Mouse (Mus musculus): Measurements from ENCODE around the gene Plekha3. TPM values are rescaled to one million over a fixed set of nuclear protein-coding genes. Genes with fewer than 3 reads are reported as not detected.

Plekha3 gene
- total RNA-seq (2014; fragmentation: Nextera tagmentation) = 28.8 and 30.5 TPM in 2 replicates
- total RNA-seq (2017) = 18.5 and 24.6 TPM in 2 replicates
- polyA plus RNA-seq (2012) = 2.7 and 3.3 TPM in 2 replicates

DNA sequence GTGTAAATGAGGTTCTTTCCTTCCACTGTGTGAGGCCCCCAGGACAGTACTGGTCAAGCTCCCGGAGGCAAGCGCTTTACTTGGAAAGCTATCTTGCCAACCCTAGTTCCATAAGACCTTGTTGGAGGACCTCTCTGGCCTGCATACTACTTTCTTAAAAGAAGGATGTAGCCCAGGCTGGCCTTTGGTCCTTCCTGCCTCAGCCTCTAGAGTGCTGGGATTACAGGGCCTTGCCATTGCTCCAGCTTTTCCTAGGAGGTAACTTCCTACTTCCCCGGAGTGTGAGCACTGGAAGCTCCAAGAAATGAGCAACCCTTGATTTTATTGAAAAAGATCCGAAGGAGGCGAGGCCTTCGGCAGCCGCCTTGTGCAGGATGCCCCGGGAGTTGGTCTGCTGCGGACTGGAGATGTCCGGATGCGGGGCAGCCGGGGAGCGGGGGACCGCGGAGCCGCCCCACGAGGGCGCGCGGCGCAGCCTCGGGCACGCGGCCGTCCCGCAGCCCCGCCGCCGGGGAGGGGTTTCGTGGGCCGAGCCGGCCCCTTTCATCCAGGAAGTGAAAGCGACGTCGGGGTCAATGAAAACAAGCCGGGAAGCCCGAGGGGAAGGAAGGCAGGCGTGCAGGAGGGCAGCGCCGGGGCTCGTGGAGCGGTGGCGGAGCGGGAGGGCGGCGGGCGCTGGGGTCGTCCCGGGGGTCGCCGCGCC, at the start of gene Plekha3:
Gene Plekha3 (plus strand): TSS at position 557 of the 703 bp plus-strand sequence.
- ATAC-seq (ENCODE audit: extremely low read depth, insufficient number of reproducible peaks, low FRiP score, poor library complexity, severe bottlenecking) (peak; percentile 35), DNase-seq (ENCODE audit: low spot score) (peak; percentile 93)
- H3K4me3 ChIP-seq (ENCODE audit: low read depth, low read length) = peak within 1 kb of the TSS; percentile 84
- TF ChIP-seq POLR2AphosphoS5 (IDR thresholded peaks at IDR 0.05; ENCODE audit: insufficient replicate concordance, low read depth, low read length) = no peak
- no peak for TF ChIP-seq GATA1 (IDR thresholded peaks at IDR 0.05; ENCODE audit: borderline replicate concordance, low read length)
- no peak for TF ChIP-seq GATA2 (IDR thresholded peaks at IDR 0.05; ENCODE audit: borderline replicate concordance, low read depth, low read length)
- TF ChIP-seq CTCF (IDR thresholded peaks at IDR 0.05; ENCODE audit: low read depth, low read length) = no peak
- no peak for TF ChIP-seq TAL1 (conservative IDR thresholded peaks at IDR 0.05; ENCODE audit: low read depth, low read length)
- peaks cover 49% of the 10 kb centered on the region for H3K4me1 ChIP-seq (ENCODE audit: insufficient read depth, low read depth, low read length)
- no peaks in the 10 kb centered on the region for H3K9me3 ChIP-seq (replicated peaks)
- H3K36me3 ChIP-seq (replicated peaks) = peaks cover 32% of the 10 kb centered on the region
- no peaks in the 10 kb centered on the region for H3K27me3 ChIP-seq (ENCODE audit: insufficient read depth, low read length)

DNA sequence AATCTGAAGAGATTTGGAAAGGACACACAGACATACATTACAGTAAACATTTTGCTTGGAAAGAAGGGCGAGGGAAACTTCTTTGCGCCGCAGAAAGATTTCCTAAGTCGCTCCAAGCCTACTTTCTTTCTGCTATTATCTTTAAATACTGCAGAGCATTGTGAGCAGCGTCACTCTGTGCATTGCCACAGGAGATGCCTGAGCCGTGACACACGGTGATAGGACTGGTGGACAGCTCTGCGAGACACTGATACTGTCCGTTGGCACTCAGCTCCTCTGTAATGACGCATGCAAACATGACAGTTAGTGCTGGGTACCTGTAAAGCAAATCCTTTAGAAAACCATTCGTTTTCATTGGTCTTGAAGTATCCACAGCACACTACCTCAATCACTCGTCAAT, 44.8 kb upstream of the Plekha3 start:
- TF ChIP-seq TAL1 (conservative IDR thresholded peaks at IDR 0.05; ENCODE audit: low read depth, low read length) = no peak
- no peak for TF ChIP-seq CTCF (IDR thresholded peaks at IDR 0.05; ENCODE audit: low read depth, low read length)
- H3K4me1 ChIP-seq (ENCODE audit: insufficient read depth, low read depth, low read length) = no peaks in the 10 kb centered on the region
- no peaks in the 10 kb centered on the region for H3K27me3 ChIP-seq (ENCODE audit: insufficient read depth, low read length)
- H3K36me3 ChIP-seq (replicated peaks) = peaks cover 24% of the 10 kb centered on the region
- no peak for ATAC-seq (ENCODE audit: extremely low read depth, insufficient number of reproducible peaks, low FRiP score, poor library complexity, severe bottlenecking)
- no peak overlapping the region for H3K4me3 ChIP-seq (ENCODE audit: low read depth, low read length)
- DNase-seq (ENCODE audit: low spot score) = no peak
- H3K9me3 ChIP-seq (replicated peaks) = no peaks in the 10 kb centered on the region

DNA sequence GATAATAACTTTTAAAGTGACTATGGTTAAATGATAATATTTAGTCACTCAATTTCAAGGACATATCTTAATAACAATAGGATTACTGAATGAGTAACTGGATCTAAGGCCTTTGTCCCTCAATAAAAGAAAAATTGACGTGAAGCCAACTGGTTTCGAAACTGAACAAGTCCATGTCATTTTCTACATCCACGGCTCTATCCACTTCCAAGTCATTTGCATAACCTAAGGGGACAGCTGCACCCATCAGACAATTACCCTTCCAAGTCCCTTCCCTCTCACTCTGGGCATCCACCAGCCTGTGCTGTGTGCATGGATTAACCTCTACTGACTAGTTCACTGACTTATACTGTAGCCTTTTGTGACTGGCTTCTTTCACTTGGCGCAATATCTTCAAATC, 43.5 kb upstream of the Plekha3 start:
- no peak for TF ChIP-seq CTCF (IDR thresholded peaks at IDR 0.05; ENCODE audit: low read depth, low read length)
- TF ChIP-seq TAL1 (conservative IDR thresholded peaks at IDR 0.05; ENCODE audit: low read depth, low read length) = no peak
- Histone ChIP-seq H3K27me3 (ENCODE audit: insufficient read depth, low read length) (no peaks in the 10 kb centered on the region), H3K36me3 (replicated peaks) (peaks cover 34% of the 10 kb centered on the region), H3K4me3 (ENCODE audit: low read depth, low read length) (no peak overlapping the region), H3K4me1 (ENCODE audit: insufficient read depth, low read depth, low read length) (no peaks in the 10 kb centered on the region), H3K9me3 (replicated peaks) (no peaks in the 10 kb centered on the region)
- no peak for ATAC-seq (ENCODE audit: extremely low read depth, insufficient number of reproducible peaks, low FRiP score, poor library complexity, severe bottlenecking)
- no peak for DNase-seq (ENCODE audit: low spot score)

DNA sequence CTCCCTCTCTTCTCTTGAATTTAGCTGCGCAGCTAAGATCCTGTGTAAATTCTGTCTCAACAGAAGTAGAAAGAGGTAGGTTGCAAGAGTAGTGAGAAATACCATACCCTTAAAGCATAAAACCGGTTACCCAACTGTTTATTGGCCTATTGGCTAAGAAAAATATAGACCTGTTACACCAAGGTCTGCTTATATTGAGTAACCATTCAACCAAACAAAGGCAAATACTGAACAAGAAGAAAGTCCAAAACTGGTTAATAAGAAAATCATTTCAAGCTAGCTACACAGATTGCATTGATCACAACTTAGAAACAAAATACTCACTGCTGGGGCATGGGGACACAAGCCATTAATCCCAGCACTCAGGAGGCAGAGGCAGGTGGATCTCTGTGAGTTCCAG, 35.4 kb upstream of the Plekha3 start:
- Histone ChIP-seq H3K4me3 (ENCODE audit: low read depth, low read length) (no peak overlapping the region), H3K9me3 (replicated peaks) (no peaks in the 10 kb centered on the region), H3K4me1 (ENCODE audit: insufficient read depth, low read depth, low read length) (peaks cover 9% of the 10 kb centered on the region; the same call in 1 of the 2 replicates), H3K27me3 (ENCODE audit: insufficient read depth, low read length) (no peaks in the 10 kb centered on the region), H3K36me3 (replicated peaks) (peaks cover 40% of the 10 kb centered on the region)
- no peak for TF ChIP-seq GATA2 (IDR thresholded peaks at IDR 0.05; ENCODE audit: borderline replicate concordance, low read depth, low read length)
- ATAC-seq (ENCODE audit: extremely low read depth, insufficient number of reproducible peaks, low FRiP score, poor library complexity, severe bottlenecking) (no peak), DNase-seq (ENCODE audit: low spot score) (no peak)

DNA sequence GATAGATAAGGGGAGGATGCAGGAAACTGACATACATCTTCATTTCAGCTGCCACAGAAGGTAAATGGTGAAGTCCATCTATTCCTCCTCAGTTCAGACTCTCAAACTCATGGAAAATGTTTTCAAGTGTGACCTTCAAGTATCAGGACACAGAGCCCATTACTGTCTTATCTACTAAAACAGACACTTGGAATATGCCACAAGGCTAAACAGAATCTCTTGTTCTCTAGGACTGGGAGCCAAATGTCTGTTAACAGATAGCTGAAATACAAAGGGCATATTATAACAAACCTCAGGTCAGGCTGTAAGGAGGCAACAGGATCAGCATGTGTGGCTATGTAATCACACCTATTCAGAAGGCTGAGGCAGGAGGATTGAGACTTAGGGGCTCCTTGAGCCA, 31.3 kb upstream of the Plekha3 start:
- no peaks in the 10 kb centered on the region for H3K27me3 ChIP-seq (ENCODE audit: insufficient read depth, low read length)

DNA sequence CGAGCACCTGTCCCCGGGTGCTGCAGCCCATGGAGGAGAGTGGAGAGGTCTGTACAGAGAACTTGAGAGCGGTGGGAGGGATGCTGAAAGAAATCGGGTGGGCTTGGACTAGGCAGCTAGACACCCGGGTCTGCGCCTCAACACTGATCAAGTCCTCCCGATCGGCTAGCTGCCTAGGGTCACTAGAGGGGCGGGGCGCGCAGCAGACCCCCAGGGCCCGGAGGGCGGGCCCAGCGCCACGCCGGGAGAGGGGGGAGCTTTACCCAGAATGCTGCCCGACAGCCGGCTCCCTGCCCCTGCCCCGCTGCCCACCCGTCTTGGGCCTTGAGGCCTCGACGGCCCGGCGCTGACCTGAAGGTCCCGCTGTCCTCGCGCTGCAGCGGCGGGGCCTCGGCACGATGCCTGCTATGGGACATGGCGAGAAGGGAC, 27.6 kb upstream of the Plekha3 start:
- Histone ChIP-seq H3K4me1 (ENCODE audit: insufficient read depth, low read depth, low read length) (peaks cover 33% of the 10 kb centered on the region), H3K9me3 (replicated peaks) (no peaks in the 10 kb centered on the region), H3K36me3 (replicated peaks) (no peaks in the 10 kb centered on the region), H3K27me3 (ENCODE audit: insufficient read depth, low read length) (no peaks in the 10 kb centered on the region), H3K4me3 (ENCODE audit: low read depth, low read length) (peak overlapping the region; percentile 91)
- TF ChIP-seq CTCF (IDR thresholded peaks at IDR 0.05; ENCODE audit: low read depth, low read length) = no peak
- TF ChIP-seq GATA2 (IDR thresholded peaks at IDR 0.05; ENCODE audit: borderline replicate concordance, low read depth, low read length) = no peak
- TF ChIP-seq TAL1 (conservative IDR thresholded peaks at IDR 0.05; ENCODE audit: low read depth, low read length) = no peak
- TF ChIP-seq POLR2AphosphoS5 (IDR thresholded peaks at IDR 0.05; ENCODE audit: insufficient replicate concordance, low read depth, low read length) = no peak
- TF ChIP-seq GATA1 (IDR thresholded peaks at IDR 0.05; ENCODE audit: borderline replicate concordance, low read length) = no peak
- ATAC-seq (ENCODE audit: extremely low read depth, insufficient number of reproducible peaks, low FRiP score, poor library complexity, severe bottlenecking) (no peak), DNase-seq (ENCODE audit: low spot score) (no peak)

More for the DNA sequence above, 31.3 kb upstream of the Plekha3 start:
- Histone ChIP-seq H3K9me3 (replicated peaks) (no peaks in the 10 kb centered on the region), H3K4me1 (ENCODE audit: insufficient read depth, low read depth, low read length) (peaks cover 31% of the 10 kb centered on the region), H3K4me3 (ENCODE audit: low read depth, low read length) (no peak overlapping the region), H3K36me3 (replicated peaks) (peaks cover 17% of the 10 kb centered on the region)
- ATAC-seq (ENCODE audit: extremely low read depth, insufficient number of reproducible peaks, low FRiP score, poor library complexity, severe bottlenecking) = no peak
- no peak for DNase-seq (ENCODE audit: low spot score)
- TF ChIP-seq GATA2 (IDR thresholded peaks at IDR 0.05; ENCODE audit: borderline replicate concordance, low read depth, low read length) (no peak), GATA1 (IDR thresholded peaks at IDR 0.05; ENCODE audit: borderline replicate concordance, low read length) (no peak), CTCF (IDR thresholded peaks at IDR 0.05; ENCODE audit: low read depth, low read length) (no peak), POLR2AphosphoS5 (IDR thresholded peaks at IDR 0.05; ENCODE audit: insufficient replicate concordance, low read depth, low read length) (no peak), TAL1 (conservative IDR thresholded peaks at IDR 0.05; ENCODE audit: low read depth, low read length) (no peak)
